Mouse (Mus musculus): ENCODE data around the gene Uso1. TPM values are rescaled to one million over a fixed set of nuclear protein-coding genes. Genes with fewer than 3 reads are reported as not detected.

Gene Uso1
- polyA plus RNA-seq, 1 experiment from 2014 or later: 34.4 TPM

DNA sequence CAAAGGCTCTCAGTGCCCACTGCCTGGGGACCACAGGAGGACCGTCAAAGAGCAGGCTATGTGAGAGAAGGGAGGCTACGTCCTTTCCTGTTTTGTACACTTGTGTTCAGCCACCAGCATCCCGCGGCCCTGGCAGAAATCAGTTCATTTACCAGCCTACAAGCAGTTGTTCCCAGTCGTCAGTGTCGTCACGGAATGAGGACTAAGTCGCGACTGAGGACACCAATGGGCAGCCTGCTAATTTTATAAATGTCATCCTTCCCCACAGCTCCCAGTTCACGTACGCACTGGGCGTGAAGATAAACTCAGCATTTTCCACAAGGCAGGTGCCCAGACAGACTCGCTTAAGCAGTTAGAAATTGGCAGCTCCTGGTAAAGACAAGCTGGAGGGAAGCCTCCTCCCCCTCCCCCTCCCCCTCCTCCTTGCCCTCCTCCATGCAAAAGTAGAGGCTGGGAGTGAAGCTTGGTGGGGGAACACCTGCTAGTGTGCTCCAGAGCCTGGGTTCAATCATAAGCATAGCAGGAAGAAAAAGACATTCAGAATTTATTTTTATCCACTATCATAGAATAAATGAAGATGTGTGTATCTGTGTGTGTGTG is 33.8 kb upstream of the Uso1 start:
- Histone ChIP-seq H3K4me1 (ENCODE audit: control insufficient read depth, insufficient read depth, low read length) (no peaks in the 10 kb centered on the region), H3K27ac (replicated peaks; ENCODE audit: low read depth, low read length) (no peak overlapping the region), H3K4me2 (ENCODE audit: low read length) (no peak overlapping the region), H3K36me3 (ENCODE audit: control insufficient read depth, insufficient read depth, low read length) (no peaks in the 10 kb centered on the region), H3K4me3 (replicated peaks; ENCODE audit: low read depth, low read length) (no peak overlapping the region), H3K9me3 (ENCODE audit: control insufficient read depth, low read length) (no peaks in the 10 kb centered on the region), H3K9ac (replicated peaks; ENCODE audit: low read length) (no peak overlapping the region), H3K27me3 (ENCODE audit: control insufficient read depth, insufficient read depth, low read length) (no peaks in the 10 kb centered on the region)
- WGBS: 73% methylated on average over 13 of the region's 13 CpGs
- DNase-seq: no peak
- no peak for ATAC-seq (ENCODE audit: low FRiP score, low TSS enrichment)

DNA sequence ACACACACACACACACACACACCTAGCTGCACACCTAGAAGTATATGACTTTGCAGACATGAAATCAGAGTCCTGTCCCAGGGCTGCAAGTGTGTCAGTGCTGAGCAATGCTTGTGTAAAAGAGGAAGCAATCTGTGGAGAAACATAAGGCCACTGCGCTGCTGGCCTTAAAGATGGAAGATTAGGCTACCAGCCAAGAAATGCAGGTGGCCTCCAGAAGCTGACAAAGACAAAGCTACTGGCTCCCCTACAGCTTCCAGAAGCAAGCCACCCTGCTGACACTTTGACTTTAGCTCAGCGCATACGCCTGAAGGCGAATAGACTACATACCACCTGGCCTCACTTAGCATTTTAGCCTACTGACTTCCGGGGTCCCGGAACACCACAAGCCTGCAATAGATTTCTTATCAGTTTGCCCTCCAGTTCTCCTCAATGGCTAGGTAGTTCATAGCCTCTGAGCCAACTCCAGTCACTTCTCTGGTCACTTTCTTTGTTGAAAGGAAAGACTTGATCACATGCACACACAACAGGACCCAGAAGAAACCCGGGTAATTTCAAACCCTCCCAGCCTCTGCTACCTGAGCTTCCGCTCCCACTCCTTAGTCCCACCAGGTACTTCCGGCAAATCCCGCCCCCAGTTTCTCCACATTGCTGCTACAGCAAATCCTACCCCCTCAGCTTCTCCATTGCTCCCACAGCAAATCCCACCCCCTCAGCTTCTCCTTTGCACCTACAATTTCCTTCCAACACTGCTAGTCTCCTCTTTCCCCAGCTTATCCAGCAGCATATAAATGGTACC is 31.2 kb upstream of the Uso1 start:
- ATAC-seq (ENCODE audit: low FRiP score, low TSS enrichment): no peak
- Histone ChIP-seq H3K9ac (replicated peaks; ENCODE audit: low read length) (no peak overlapping the region), H3K9me3 (ENCODE audit: control insufficient read depth, low read length) (no peaks in the 10 kb centered on the region), H3K36me3 (ENCODE audit: control insufficient read depth, insufficient read depth, low read length) (no peaks in the 10 kb centered on the region), H3K4me2 (ENCODE audit: low read length) (no peak overlapping the region), H3K4me3 (replicated peaks; ENCODE audit: low read depth, low read length) (no peak overlapping the region), H3K4me1 (ENCODE audit: control insufficient read depth, insufficient read depth, low read length) (no peaks in the 10 kb centered on the region), H3K27me3 (ENCODE audit: control insufficient read depth, insufficient read depth, low read length) (no peaks in the 10 kb centered on the region), H3K27ac (replicated peaks; ENCODE audit: low read depth, low read length) (no peak overlapping the region)
- 49% methylated on average over 10 of the region's 10 CpGs for WGBS
- DNase-seq: peak; percentile 58

DNA sequence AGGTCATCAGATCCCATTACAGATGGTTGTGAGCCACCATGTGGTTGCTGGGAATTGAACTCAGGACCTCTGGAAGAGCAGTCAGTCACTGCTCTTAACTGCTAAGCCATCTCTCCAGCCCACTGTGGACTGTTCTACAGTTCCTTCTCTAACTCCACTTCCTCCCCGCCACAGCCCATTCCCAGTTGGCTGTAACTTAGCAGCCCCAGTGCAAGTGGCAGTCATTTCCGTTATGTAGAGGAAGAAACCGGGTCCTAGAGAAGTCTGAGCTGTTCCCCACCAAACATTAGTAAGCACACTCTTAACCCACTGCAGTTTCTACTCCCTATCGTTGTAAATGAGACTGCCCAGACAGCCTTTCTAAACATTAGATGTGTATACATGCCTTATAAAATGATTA is 30.5 kb upstream of the Uso1 start:
- WGBS: 94% methylated on average over 4 of the region's 4 CpGs
- H3K4me3 ChIP-seq (replicated peaks; ENCODE audit: low read depth, low read length): no peak overlapping the region
- no peak overlapping the region for H3K27ac ChIP-seq (replicated peaks; ENCODE audit: low read depth, low read length)
- H3K27me3 ChIP-seq (ENCODE audit: control insufficient read depth, insufficient read depth, low read length): no peaks in the 10 kb centered on the region
- ATAC-seq (ENCODE audit: low FRiP score, low TSS enrichment): no peak
- DNase-seq: no peak
- H3K9ac ChIP-seq (replicated peaks; ENCODE audit: low read length): no peak overlapping the region
- H3K4me2 ChIP-seq (ENCODE audit: low read length): no peak overlapping the region
- no peaks in the 10 kb centered on the region for H3K36me3 ChIP-seq (ENCODE audit: control insufficient read depth, insufficient read depth, low read length)
- no peaks in the 10 kb centered on the region for H3K4me1 ChIP-seq (ENCODE audit: control insufficient read depth, insufficient read depth, low read length)
- H3K9me3 ChIP-seq (ENCODE audit: control insufficient read depth, low read length): no peaks in the 10 kb centered on the region

- no peaks in the 10 kb centered on the region for H3K36me3 ChIP-seq (ENCODE audit: control insufficient read depth, insufficient read depth, low read length)
- ATAC-seq (ENCODE audit: low FRiP score, low TSS enrichment) (no peak), DNase-seq (no peak)
- 95% methylated on average over 5 of the region's 5 CpGs for WGBS
- no peaks in the 10 kb centered on the region for H3K9me3 ChIP-seq (ENCODE audit: control insufficient read depth, low read length)
- H3K27ac ChIP-seq (replicated peaks; ENCODE audit: low read depth, low read length): no peak overlapping the region
- no peaks in the 10 kb centered on the region for H3K27me3 ChIP-seq (ENCODE audit: control insufficient read depth, insufficient read depth, low read length)
- no peak overlapping the region for H3K4me3 ChIP-seq (replicated peaks; ENCODE audit: low read depth, low read length)
- no peak overlapping the region for H3K9ac ChIP-seq (replicated peaks; ENCODE audit: low read length)
- no peak overlapping the region for H3K4me2 ChIP-seq (ENCODE audit: low read length)
- H3K4me1 ChIP-seq (ENCODE audit: control insufficient read depth, insufficient read depth, low read length): peaks cover 3% of the 10 kb centered on the region; the same call in 1 of the 2 replicates
These were observed 26.9 kb upstream of the Uso1 start for GRCm38 (mm10) chr5:92110818-92111355.

GRCm38 (mm10) chr5:92112175-92112574 is 25.6 kb upstream of the Uso1 start:
- no peaks in the 10 kb centered on the region for H3K27me3 ChIP-seq (ENCODE audit: control insufficient read depth, insufficient read depth, low read length)
- H3K4me3 ChIP-seq (replicated peaks; ENCODE audit: low read depth, low read length): no peak overlapping the region
- WGBS: 10% methylated on average over 6 of the region's 6 CpGs
- H3K27ac ChIP-seq (replicated peaks; ENCODE audit: low read depth, low read length): no peak overlapping the region
- H3K4me1 ChIP-seq (ENCODE audit: control insufficient read depth, insufficient read depth, low read length): peaks cover 3% of the 10 kb centered on the region; the same call in 1 of the 2 replicates
- H3K4me2 ChIP-seq (ENCODE audit: low read length): peak overlapping the region; percentile 35
- DNase-seq: no peak
- H3K9me3 ChIP-seq (ENCODE audit: control insufficient read depth, low read length): no peaks in the 10 kb centered on the region
- H3K36me3 ChIP-seq (ENCODE audit: control insufficient read depth, insufficient read depth, low read length): no peaks in the 10 kb centered on the region
- H3K9ac ChIP-seq (replicated peaks; ENCODE audit: low read length): 0 out of 2 replicates have a peak overlapping the region, but pooled peaks have one; percentile 10
- ATAC-seq (ENCODE audit: low FRiP score, low TSS enrichment): no peak

GRCm38 (mm10) chr5:92112585-92112984 is 25.2 kb upstream of the Uso1 start:
- Histone ChIP-seq H3K4me3 (replicated peaks; ENCODE audit: low read depth, low read length) (no peak overlapping the region), H3K36me3 (ENCODE audit: control insufficient read depth, insufficient read depth, low read length) (no peaks in the 10 kb centered on the region), H3K27ac (replicated peaks; ENCODE audit: low read depth, low read length) (no peak overlapping the region), H3K27me3 (ENCODE audit: control insufficient read depth, insufficient read depth, low read length) (no peaks in the 10 kb centered on the region), H3K4me2 (ENCODE audit: low read length) (peak overlapping the region; percentile 35), H3K9me3 (ENCODE audit: control insufficient read depth, low read length) (no peaks in the 10 kb centered on the region), H3K9ac (replicated peaks; ENCODE audit: low read length) (0 out of 2 replicates have a peak overlapping the region, but pooled peaks have one; percentile 10), H3K4me1 (ENCODE audit: control insufficient read depth, insufficient read depth, low read length) (peaks cover 3% of the 10 kb centered on the region; the same call in 1 of the 2 replicates)
- DNase-seq: peak; percentile 28
- 1% methylated on average over 10 of the region's 10 CpGs for WGBS
- ATAC-seq (ENCODE audit: low FRiP score, low TSS enrichment): no peak

- no peak overlapping the region for H3K4me2 ChIP-seq (ENCODE audit: low read length)
- H3K36me3 ChIP-seq (ENCODE audit: control insufficient read depth, insufficient read depth, low read length): no peaks in the 10 kb centered on the region
- no peak overlapping the region for H3K4me3 ChIP-seq (replicated peaks; ENCODE audit: low read depth, low read length)
- H3K27me3 ChIP-seq (ENCODE audit: control insufficient read depth, insufficient read depth, low read length): no peaks in the 10 kb centered on the region
- peaks cover 3% of the 10 kb centered on the region; the same call in 1 of the 2 replicates for H3K4me1 ChIP-seq (ENCODE audit: control insufficient read depth, insufficient read depth, low read length)
- no peaks in the 10 kb centered on the region for H3K9me3 ChIP-seq (ENCODE audit: control insufficient read depth, low read length)
- ATAC-seq (ENCODE audit: low FRiP score, low TSS enrichment) (no peak), DNase-seq (no peak)
- 89% methylated on average over 7 of the region's 7 CpGs for WGBS
- no peak overlapping the region for H3K9ac ChIP-seq (replicated peaks; ENCODE audit: low read length)
- no peak overlapping the region for H3K27ac ChIP-seq (replicated peaks; ENCODE audit: low read depth, low read length)
These were observed 24.3 kb upstream of the Uso1 start for GRCm38 (mm10) chr5:92113484-92113883.

DNA sequence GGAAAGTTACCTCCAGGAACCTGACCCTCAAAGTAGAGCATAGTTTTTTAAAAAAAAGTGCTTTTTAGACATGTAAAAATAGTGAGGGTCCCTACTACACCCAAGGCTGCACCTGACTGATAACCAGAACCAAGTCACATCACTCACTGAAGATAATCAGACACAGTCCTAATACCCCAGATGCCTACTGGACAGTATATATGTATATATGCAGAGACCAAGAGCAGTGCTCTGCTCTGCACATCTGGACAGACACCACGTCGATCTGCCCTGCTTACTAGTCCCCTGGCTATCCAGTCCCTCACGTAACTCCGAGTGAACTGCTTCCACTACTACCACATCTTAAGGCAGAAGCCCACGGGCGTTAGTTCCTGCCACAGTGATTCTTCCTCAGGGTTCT is 23.5 kb upstream of the Uso1 start:
- Histone ChIP-seq H3K9me3 (ENCODE audit: control insufficient read depth, low read length) (no peaks in the 10 kb centered on the region), H3K27me3 (ENCODE audit: control insufficient read depth, insufficient read depth, low read length) (no peaks in the 10 kb centered on the region), H3K4me2 (ENCODE audit: low read length) (no peak overlapping the region), H3K4me3 (replicated peaks; ENCODE audit: low read depth, low read length) (no peak overlapping the region), H3K9ac (replicated peaks; ENCODE audit: low read length) (no peak overlapping the region), H3K4me1 (ENCODE audit: control insufficient read depth, insufficient read depth, low read length) (peaks cover 3% of the 10 kb centered on the region; the same call in 1 of the 2 replicates), H3K36me3 (ENCODE audit: control insufficient read depth, insufficient read depth, low read length) (no peaks in the 10 kb centered on the region), H3K27ac (replicated peaks; ENCODE audit: low read depth, low read length) (no peak overlapping the region)
- no peak for ATAC-seq (ENCODE audit: low FRiP score, low TSS enrichment)
- WGBS: 94% methylated on average over 6 of the region's 6 CpGs
- no peak for DNase-seq
